Mouse (Mus musculus): ENCODE data around the gene Lrrfip2.

DNA sequence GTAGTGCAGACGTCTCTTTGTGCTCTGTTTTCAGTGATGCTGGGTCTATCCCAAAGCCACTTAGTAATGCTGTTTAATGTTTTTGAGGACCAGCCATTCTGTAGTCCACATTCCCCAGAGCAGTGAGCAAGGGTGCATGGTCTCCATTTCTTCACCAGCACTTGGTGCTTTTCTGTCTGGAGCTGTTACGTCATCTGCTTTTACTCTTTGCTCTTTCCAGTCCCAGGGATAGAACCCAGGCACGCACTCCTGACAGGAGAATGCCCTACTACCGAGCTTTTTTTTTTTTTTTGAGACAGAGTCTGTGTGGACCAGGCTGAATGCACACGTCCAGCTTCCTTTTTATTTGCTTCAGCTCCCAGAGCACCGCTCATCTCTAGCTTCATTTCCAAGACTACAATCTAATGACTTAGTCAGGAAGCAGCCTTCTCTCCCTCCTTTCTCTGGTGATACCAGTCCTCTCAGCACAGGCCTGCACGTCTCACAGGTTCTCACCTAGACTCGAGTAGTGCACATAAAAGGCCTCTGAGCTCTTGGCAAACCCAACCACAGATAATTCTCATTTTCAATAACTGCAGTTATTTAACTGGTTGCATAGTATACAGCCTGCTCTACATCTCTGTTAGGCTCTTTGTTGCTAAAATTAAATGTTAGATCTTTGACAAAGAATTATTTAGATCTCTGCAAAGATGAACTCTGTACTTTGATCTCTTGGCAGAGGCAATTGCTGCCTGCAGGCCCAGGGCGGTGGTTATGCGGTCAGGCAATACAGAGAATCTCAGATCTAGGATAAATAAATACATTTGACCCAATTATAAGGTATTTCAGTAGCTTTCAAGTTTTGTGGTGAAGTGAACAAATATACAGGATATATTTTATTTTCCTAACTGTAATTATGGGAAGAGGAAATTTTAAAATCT, 94.0 kb downstream of the Lrrfip2 start:
- TF ChIP-seq CTCF (IDR thresholded peaks at IDR 0.05; ENCODE audit: low read depth) (no peak), EP300 (IDR thresholded peaks at IDR 0.05; ENCODE audit: low read depth) (no peak)
